Mouse (Mus musculus) hindbrain, embryonic 12.5 days (tissue): ENCODE measurements around the gene Srm. TPM values are rescaled to one million over a fixed set of nuclear protein-coding genes. Genes with fewer than 3 reads are reported as not detected.
A peak's percentile ranks its signal among the peaks of the same experiment; 100 is the strongest.

Source experiments
- ATAC-seq: fragments of 200-750 bp; cut with Nextera tagmentation; 2 replicates; pipeline ENCODE4 v1.8.0; 2017; ENCODE audit warnings: moderate TSS enrichment; ENCODE audit not compliant: low FRiP score
- H3K27ac ChIP-seq: fragments of 300-500 bp; sonication (generic); 2 replicates; pipeline ENCODE4 v1.5.1; 2016; ENCODE audit warnings: mild to moderate bottlenecking
- H3K27me3 ChIP-seq: fragments of 300-500 bp; sonication (generic); 2 replicates; pipeline ENCODE4 v1.6.1; 2016; ENCODE audit warnings: mild to moderate bottlenecking
- H3K36me3 ChIP-seq: fragments of 300-500 bp; sonication (generic); 2 replicates; pipeline ENCODE4 v1.6.1; 2016; ENCODE audit warnings: mild to moderate bottlenecking
- H3K4me1 ChIP-seq: fragments of 300-500 bp; sonication (generic); 2 replicates; pipeline ENCODE4 v1.6.1; 2016
- H3K4me2 ChIP-seq: fragments of 300-500 bp; sonication (generic); replicated peaks from 2 replicates; pipeline ENCODE4 v1.6.1; 2016; ENCODE audit warnings: mild to moderate bottlenecking
- H3K4me3 ChIP-seq: fragments of 300-500 bp; sonication (generic); 2 replicates; pipeline ENCODE4 v1.5.1; 2016; ENCODE audit warnings: mild to moderate bottlenecking
- H3K9ac ChIP-seq: fragments of 300-500 bp; sonication (generic); 2 replicates; pipeline ENCODE4 v1.6.1; 2016; ENCODE audit warnings: mild to moderate bottlenecking, moderate library complexity
- H3K9me3 ChIP-seq: fragments of 300-500 bp; sonication (generic); replicated peaks from 2 replicates; pipeline ENCODE4 v1.6.1; 2016; ENCODE audit warnings: mild to moderate bottlenecking
- WGBS: fragments of 180-500 bp; shearing (Covaris S2); methylation state at CpG from one replicate; pipeline ENCODE4 v1.1.7; 2016; 5-methylcytosine and 5-hydroxymethylcytosine counted together
- polyA plus RNA-seq: library from polyadenylated mRNA; unstranded; fragments of >200 nt; fragmentation: Nextera tagmentation; extraction: Ambion mirVana; gene quantifications from 2 replicates; pipeline ENCODE4 v1.2.1, GENCODE M21; 2016

Srm gene
- 143 and 148 TPM in 2 replicates for polyA plus RNA-seq

GRCm38 (mm10) chr4:148591171-148591630, at the start of gene Srm:
Gene Srm (plus strand): TSS chr4:148591503.
- WGBS = under 1% methylated on average over 49 of the region's 50 CpGs
- Histone ChIP-seq H3K36me3 (peaks cover 29% of the 10 kb centered on the region), H3K4me1 (peaks cover 17% of the 10 kb centered on the region), H3K9ac (peak within 1 kb of the TSS; percentile 84), H3K9me3 (no peaks in the 10 kb centered on the region), H3K4me2 (peak within 1 kb of the TSS; percentile 94), H3K4me3 (peak within 1 kb of the TSS; percentile 98), H3K27me3 (no peaks in the 10 kb centered on the region), H3K27ac (peak within 1 kb of the TSS; percentile 82)
- ATAC-seq = peak; percentile 99

- Histone ChIP-seq H3K4me1 (no peaks in the 10 kb centered on the region), H3K27me3 (no peaks in the 10 kb centered on the region), H3K9me3 (no peaks in the 10 kb centered on the region), H3K36me3 (peaks cover 94% of the 10 kb centered on the region), H3K4me2 (no peak overlapping the region), H3K4me3 (no peak overlapping the region), H3K9ac (no peak overlapping the region), H3K27ac (no peak overlapping the region)
- 98% methylated on average over 4 of the region's 4 CpGs for WGBS
- no peak for ATAC-seq
These were observed 42.2 kb upstream of the Srm start for GRCm38 (mm10) chr4:148549106-148549505.

- ATAC-seq = peak; percentile 21; the same call in 1 of the 2 replicates
- no peaks in the 10 kb centered on the region for H3K27me3 ChIP-seq
- no peaks in the 10 kb centered on the region for H3K9me3 ChIP-seq
- WGBS = 34% methylated on average over 6 of the region's 6 CpGs
- peak overlapping the region; percentile 94 for H3K27ac ChIP-seq
- peak overlapping the region; percentile 67 for H3K4me2 ChIP-seq
- peaks cover 10% of the 10 kb centered on the region for H3K4me1 ChIP-seq
- peak overlapping the region; percentile 78 for H3K9ac ChIP-seq
- peak overlapping the region; percentile 67 for H3K4me3 ChIP-seq
- peaks cover 74% of the 10 kb centered on the region for H3K36me3 ChIP-seq
These were observed 33.5 kb upstream of the Srm start for GRCm38 (mm10) chr4:148557766-148558165.

DNA sequence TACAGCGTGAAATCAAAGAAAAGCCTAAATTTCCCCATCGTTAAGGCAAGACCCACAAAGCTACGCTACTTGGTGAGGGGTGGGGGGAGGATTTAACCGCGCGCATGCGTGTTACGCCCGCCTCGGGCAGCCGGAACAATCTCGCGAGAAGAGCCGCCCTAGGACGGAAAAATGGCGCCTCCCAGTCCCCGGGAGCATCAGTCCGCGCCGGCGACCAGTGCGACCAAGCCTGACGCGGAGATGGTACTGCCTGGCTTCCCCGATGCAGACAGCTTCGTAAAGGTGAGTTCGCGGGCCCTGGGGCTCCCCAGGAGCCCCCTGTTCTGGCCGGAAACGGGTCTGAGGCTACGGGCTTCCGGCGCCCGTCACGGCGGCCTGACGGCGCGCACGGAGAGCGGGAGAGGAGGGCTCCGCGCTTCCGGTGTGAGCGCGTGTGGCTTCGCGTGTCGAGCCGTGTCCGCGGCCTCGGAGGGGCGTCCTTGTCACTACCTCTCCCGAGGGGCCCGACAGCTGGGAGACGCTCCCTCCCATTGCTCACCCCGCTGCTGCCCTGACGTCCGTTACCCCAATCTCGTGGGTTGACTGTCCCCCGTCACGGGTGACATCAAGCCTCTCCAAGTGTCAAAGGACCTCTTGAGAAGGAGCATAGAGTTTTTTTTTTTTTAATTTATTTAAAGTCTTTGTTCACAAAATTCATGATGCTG, 32.9 kb upstream of the Srm start, which contains the start of gene Exosc10:
Gene Exosc10, plus strand, starts transcription at position 133 of the 704 bp plus-strand sequence.
- Histone ChIP-seq H3K27me3 (no peaks in the 10 kb centered on the region), H3K27ac (peak within 1 kb of the TSS; percentile 94), H3K9ac (peak within 1 kb of the TSS; percentile 78), H3K4me1 (peaks cover 10% of the 10 kb centered on the region), H3K36me3 (peaks cover 74% of the 10 kb centered on the region), H3K9me3 (no peaks in the 10 kb centered on the region), H3K4me2 (peak within 1 kb of the TSS; percentile 67), H3K4me3 (peak within 1 kb of the TSS; percentile 67)
- under 1% methylated on average over 62 of the region's 63 CpGs for WGBS
- peak; percentile 94 for ATAC-seq

GRCm38 (mm10) chr4:148562676-148563075, 28.6 kb upstream of the Srm start:
- Histone ChIP-seq H3K36me3 (peaks cover 79% of the 10 kb centered on the region), H3K9me3 (no peaks in the 10 kb centered on the region), H3K9ac (no peak overlapping the region), H3K4me3 (no peak overlapping the region), H3K4me1 (peaks cover 10% of the 10 kb centered on the region), H3K27me3 (no peaks in the 10 kb centered on the region), H3K27ac (no peak overlapping the region), H3K4me2 (no peak overlapping the region)
- WGBS = 94% methylated on average over 17 of the region's 17 CpGs
- ATAC-seq = no peak

- Histone ChIP-seq H3K4me2 (no peak overlapping the region), H3K27ac (no peak overlapping the region), H3K9ac (no peak overlapping the region), H3K36me3 (peaks cover 87% of the 10 kb centered on the region), H3K27me3 (no peaks in the 10 kb centered on the region), H3K9me3 (no peaks in the 10 kb centered on the region), H3K4me1 (peaks cover 6% of the 10 kb centered on the region), H3K4me3 (no peak overlapping the region)
- ATAC-seq = no peak
- 96% methylated on average over 12 of the region's 12 CpGs for WGBS
These were observed 27.7 kb upstream of the Srm start for GRCm38 (mm10) chr4:148563595-148563994.

DNA sequence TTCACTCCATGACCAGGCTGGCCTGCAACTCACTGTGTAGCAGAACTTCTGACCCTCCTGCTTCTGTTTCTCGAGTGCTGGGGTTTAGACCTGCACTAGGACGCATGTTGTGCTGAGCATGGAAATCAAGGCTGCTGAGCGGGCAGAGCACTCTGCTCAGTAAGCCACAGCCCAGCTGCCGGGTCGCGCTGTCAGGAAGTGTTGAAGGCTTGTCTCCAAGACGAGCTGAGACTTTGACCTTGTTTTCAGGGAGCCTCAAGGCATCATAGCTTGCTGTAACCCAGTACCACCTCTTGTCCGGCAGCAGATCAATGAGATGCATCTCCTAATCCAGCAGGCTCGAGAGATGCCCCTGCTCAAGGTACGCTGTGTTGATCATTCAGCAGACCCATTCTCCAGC, 21.2 kb upstream of the Srm start:
- no peak for ATAC-seq
- Histone ChIP-seq H3K27ac (no peak overlapping the region), H3K4me1 (no peaks in the 10 kb centered on the region), H3K4me2 (no peak overlapping the region), H3K9me3 (no peaks in the 10 kb centered on the region), H3K36me3 (peaks cover 95% of the 10 kb centered on the region), H3K4me3 (no peak overlapping the region), H3K9ac (no peak overlapping the region), H3K27me3 (no peaks in the 10 kb centered on the region)
- 93% methylated on average over 10 of the region's 10 CpGs for WGBS

GRCm38 (mm10) chr4:148570693-148571295, 20.5 kb upstream of the Srm start:
- Histone ChIP-seq H3K27me3 (no peaks in the 10 kb centered on the region), H3K9me3 (no peaks in the 10 kb centered on the region), H3K4me2 (no peak overlapping the region), H3K27ac (no peak overlapping the region), H3K4me3 (no peak overlapping the region), H3K9ac (no peak overlapping the region), H3K36me3 (peaks cover 95% of the 10 kb centered on the region), H3K4me1 (no peaks in the 10 kb centered on the region)
- WGBS = 95% methylated on average over 9 of the region's 9 CpGs
- no peak for ATAC-seq

DNA sequence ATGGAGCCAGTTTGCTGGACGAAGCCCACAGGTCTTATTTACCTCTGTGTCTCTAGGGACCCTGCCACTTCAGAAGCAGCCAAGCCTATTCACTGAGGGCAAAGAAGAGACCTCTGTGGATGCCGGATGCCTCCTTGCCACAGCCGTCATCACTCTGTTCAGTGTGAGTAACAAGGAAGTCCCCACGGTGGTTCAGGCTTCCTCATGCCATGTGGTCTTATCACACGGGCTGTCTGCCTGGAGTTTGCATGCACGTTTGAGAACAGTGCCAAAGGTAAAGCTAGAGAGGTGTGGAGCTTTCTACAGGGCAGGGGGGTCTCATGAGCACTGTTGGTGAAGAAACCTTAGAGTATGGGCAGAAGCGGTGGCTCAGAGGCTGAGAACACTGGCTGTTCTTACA, 18.1 kb upstream of the Srm start:
- ATAC-seq = no peak
- peaks cover 93% of the 10 kb centered on the region for H3K36me3 ChIP-seq
- no peak overlapping the region for H3K4me2 ChIP-seq
- 94% methylated on average over 7 of the region's 7 CpGs for WGBS
- H3K27me3 ChIP-seq = no peaks in the 10 kb centered on the region
- H3K9me3 ChIP-seq = no peaks in the 10 kb centered on the region
- H3K9ac ChIP-seq = no peak overlapping the region
- no peak overlapping the region for H3K4me3 ChIP-seq
- H3K27ac ChIP-seq = no peak overlapping the region
- H3K4me1 ChIP-seq = no peaks in the 10 kb centered on the region

DNA sequence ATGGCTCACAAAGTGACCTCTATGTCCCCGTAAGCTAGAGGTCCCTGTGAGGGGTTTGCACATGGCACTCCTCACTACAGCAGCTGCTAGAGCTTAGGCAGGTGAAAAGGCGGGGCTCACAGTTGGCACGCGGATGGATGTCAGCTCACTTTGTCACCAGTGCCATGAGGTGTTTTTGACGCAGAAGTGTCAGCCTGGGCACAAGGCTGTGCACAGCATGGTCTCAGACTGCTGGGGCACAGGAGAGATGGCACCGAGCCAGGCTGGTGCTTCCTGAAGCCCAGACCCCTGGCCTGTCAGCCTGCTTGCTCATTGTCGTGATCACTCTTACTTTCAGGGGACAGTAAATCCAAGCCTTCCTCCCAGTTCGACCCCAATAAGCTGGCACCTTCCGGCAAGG, 10.5 kb upstream of the Srm start:
- Histone ChIP-seq H3K4me3 (no peak overlapping the region), H3K9me3 (no peaks in the 10 kb centered on the region), H3K36me3 (peaks cover 74% of the 10 kb centered on the region), H3K4me2 (no peak overlapping the region), H3K27ac (no peak overlapping the region), H3K27me3 (no peaks in the 10 kb centered on the region), H3K4me1 (no peaks in the 10 kb centered on the region), H3K9ac (no peak overlapping the region)
- ATAC-seq = no peak
- 90% methylated on average over 9 of the region's 9 CpGs for WGBS

DNA sequence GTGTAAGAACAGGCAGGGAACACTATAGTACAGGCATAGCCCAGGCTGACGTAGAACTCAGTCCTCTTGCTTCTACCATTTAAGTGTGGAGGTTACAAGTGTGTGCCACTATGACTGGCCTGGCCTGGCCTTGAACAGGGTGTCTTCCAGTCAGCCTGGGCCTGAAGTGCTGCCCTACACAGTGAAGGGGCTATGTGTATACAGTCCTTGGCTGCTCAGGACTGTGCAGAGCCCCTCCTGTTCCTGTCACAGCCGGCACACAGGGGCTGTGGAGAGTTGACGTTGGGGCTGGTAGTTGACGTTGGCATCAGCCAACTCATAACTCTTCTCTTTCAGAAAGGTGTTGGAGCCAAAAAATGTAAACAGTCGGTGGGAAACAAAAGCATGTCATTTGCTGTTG, 9.9 kb upstream of the Srm start:
- Histone ChIP-seq H3K9ac (no peak overlapping the region), H3K4me1 (no peaks in the 10 kb centered on the region), H3K4me2 (no peak overlapping the region), H3K27me3 (no peaks in the 10 kb centered on the region), H3K36me3 (peaks cover 68% of the 10 kb centered on the region), H3K9me3 (no peaks in the 10 kb centered on the region), H3K27ac (no peak overlapping the region), H3K4me3 (no peak overlapping the region)
- no peak for ATAC-seq
- 96% methylated on average over 5 of the region's 5 CpGs for WGBS

DNA sequence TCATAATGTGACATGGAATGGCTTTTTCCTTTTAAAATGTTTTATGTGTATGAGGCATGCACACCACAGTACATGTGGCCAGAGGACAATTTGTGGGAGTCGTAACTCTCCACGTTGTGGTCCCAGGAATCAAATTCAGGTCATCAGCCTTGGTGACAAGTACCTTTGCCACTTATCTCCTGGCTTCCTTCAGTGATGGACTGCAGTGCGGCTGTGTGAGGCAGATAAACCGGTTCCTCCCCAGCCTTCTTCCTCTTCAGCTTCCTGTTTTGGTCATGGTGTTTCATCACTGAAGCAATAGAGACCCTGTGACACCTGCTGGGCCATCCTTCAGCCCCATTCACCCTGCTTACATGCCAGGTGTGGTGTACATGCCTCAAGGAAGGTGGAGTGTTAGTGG, 8.0 kb upstream of the Srm start:
- H3K4me3 ChIP-seq = no peak overlapping the region
- no peak overlapping the region for H3K9ac ChIP-seq
- H3K36me3 ChIP-seq = peaks cover 52% of the 10 kb centered on the region
- H3K27me3 ChIP-seq = no peaks in the 10 kb centered on the region
- H3K4me1 ChIP-seq = no peaks in the 10 kb centered on the region
- 83% methylated on average over 4 of the region's 4 CpGs for WGBS
- no peak overlapping the region for H3K27ac ChIP-seq
- H3K4me2 ChIP-seq = no peak overlapping the region
- ATAC-seq = no peak
- H3K9me3 ChIP-seq = no peaks in the 10 kb centered on the region

- no peaks in the 10 kb centered on the region for H3K27me3 ChIP-seq
- no peak overlapping the region for H3K4me2 ChIP-seq
- no peaks in the 10 kb centered on the region for H3K9me3 ChIP-seq
- H3K27ac ChIP-seq = no peak overlapping the region
- ATAC-seq = no peak
- no peak overlapping the region for H3K4me3 ChIP-seq
- WGBS = 89% methylated on average over 9 of the region's 9 CpGs
- H3K36me3 ChIP-seq = peaks cover 18% of the 10 kb centered on the region
- peaks cover 4% of the 10 kb centered on the region for H3K4me1 ChIP-seq
- no peak overlapping the region for H3K9ac ChIP-seq
These were observed 4.7 kb upstream of the Srm start for GRCm38 (mm10) chr4:148586648-148587047.
